Mouse (Mus musculus): ENCODE results near the gene Itgbl1.

GRCm38 (mm10) chr14:123837662-123838061 is 177.9 kb downstream of the Itgbl1 start:
- TF ChIP-seq POLR2A (IDR thresholded peaks at IDR 0.05; ENCODE audit: borderline replicate concordance, control insufficient read depth, low read depth, low read length), result no peak
- no peak for TF ChIP-seq CTCF (IDR thresholded peaks at IDR 0.05; ENCODE audit: control insufficient read depth, insufficient read depth, low read length)

All from bone marrow, adult 2 months (tissue).